Mouse (Mus musculus): ENCODE measurements around the gene Dxo.

DNA sequence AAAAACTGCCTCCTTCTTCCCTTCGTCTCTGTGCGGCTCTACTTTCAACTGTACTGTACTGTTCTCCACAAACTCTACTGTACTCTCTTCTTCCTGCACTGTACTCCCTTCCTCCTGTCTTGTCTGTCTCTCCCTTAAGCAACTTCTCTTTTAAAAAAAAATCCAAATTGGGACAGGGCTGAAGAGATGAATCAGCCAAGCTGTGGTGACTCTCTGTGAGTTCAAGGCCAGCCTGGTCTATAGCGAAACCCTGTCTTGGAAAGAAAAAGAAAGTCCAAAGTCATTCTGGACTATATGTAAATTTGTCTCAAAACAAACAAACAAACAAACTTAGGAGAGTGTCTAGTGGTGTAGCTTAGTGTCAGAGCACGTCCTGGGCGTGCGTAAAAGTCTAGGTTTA, 37.5 kb downstream of the Dxo start:
- TF ChIP-seq CTCF (IDR thresholded peaks at IDR 0.05; ENCODE audit: low read depth) (no peak), EP300 (optimal IDR thresholded peaks at IDR 0.05) (no peak)

All from stomach, postnatal 0 days (tissue).